Mouse (Mus musculus) Patski (cell line): ENCODE measurements at regions not wholly inside any gene's neighbourhood (a gene's known extent, or its start where the extent isn't known, plus 50 kb on each side); places are given as distances from the start of the nearest gene placed in this dataset.
A peak's percentile ranks its signal among the peaks of the same experiment; 100 is the strongest.

Source experiments
- ATAC-seq: fragments of 100-300 bp; one replicate; pipeline ENCODE4 v1.8.0; 2021
- CTCF ChIA-PET: fragments of 350-600 bp; sonication (Branson Sonifier 250); formaldehyde crosslinking; loops from one replicate; lab custom pipeline; 2022; ENCODE audit warnings: inconsistent platforms; lab: Charles Lee
- POLR2A ChIA-PET: fragments of 350-600 bp; sonication (Branson Sonifier 250); formaldehyde crosslinking; loops from one replicate; lab custom pipeline; 2022; ENCODE audit warnings: antibody characterized with exemption, inconsistent platforms; lab: Charles Lee
- DNase-seq: peaks from one replicate; pipeline ENCODE4 v3.0.0-alpha.2; 2011; ENCODE audit warnings: low read depth, low spot score
- H3K27me3 ChIP-seq: fragments of 371-371 bp; one replicate; pipeline ENCODE4 v1.5.1; 2021
- CTCF ChIP-seq: fragments of 100-300 bp; IDR thresholded peaks from one replicate; pipeline ENCODE4 v1.5.1; 2021
- in situ Hi-C: fragments of 300-500 bp; cut with MboI; formaldehyde crosslinking; loops from 3 replicates; pipeline ENCODE4 v1.11.1; 2018; ENCODE audit warnings: low pct_unique_long_range_greater_than_20kb, mixed read lengths

DNA sequence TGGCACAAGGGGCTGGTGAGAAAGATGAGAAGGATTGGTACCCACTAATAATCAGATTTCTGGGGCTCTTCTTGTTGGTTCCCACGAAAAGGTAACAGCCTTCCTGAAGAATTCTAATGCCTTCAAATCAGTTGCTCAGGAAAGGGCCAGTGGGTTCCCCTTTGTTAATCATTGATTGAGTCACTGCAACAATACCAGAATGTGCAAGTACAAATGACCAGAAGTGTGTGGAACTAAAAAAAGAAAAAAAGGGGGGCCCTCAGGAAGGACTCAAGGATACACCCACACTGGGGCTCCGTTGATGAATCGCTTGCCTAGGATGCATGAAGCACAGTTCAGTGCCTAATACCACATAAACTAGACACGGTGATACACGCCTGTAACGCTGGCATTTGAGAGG lies 179.0 kb upstream of the Klf3 start:
- ChIA-PET POLR2A (no interaction called here), CTCF (interaction anchor here (1.1 kb wide), 1 partner anchor 149 kb away, joined by 3 read pairs; no protein-coding TSS in a partner anchor)
- no peaks in the 10 kb centered on the region for H3K27me3 ChIP-seq
- ATAC-seq (peak; percentile 21), DNase-seq (peak; percentile 12)
- TF ChIP-seq CTCF, result no peak
- in situ Hi-C loops, result no loop called here

DNA sequence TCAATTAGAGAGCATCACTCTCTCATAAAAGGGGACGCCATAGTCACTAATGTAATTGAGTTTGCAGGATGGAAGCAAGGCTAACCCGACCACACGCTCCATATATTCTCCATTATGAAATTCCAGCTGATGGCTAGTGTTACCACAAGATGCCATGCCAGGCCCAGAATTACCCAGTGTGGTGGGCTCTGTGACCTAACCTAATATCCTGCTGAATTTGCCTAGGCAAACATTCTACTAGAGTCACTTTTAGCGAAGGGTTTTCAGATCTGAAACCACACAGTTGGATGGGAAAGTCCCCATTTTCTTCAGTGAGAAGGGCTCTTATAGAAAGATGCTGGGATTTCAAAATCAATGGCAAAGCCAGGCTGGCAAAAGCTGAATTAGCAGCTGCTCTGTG lies 177.8 kb upstream of the Klf3 start:
- DNase-seq (no peak), ATAC-seq (no peak)
- in situ Hi-C loops, result no loop called here
- POLR2A ChIA-PET, result no interaction called here
- TF ChIP-seq CTCF, result no peak
- CTCF ChIA-PET, result interaction anchor here (0.9 kb wide), 1 partner anchor 28 kb away, joined by 3 read pairs; no protein-coding TSS in a partner anchor
- H3K27me3 ChIP-seq, result no peaks in the 10 kb centered on the region

- ATAC-seq (no peak), DNase-seq (no peak)
- ChIA-PET POLR2A (interaction anchor here (0.6 kb wide), 1 partner anchor 21 kb away, joined by 4 read pairs; no protein-coding TSS in a partner anchor), CTCF (interaction anchor here (0.9 kb wide), 1 partner anchor 28 kb away, joined by 3 read pairs; no protein-coding TSS in a partner anchor)
- in situ Hi-C loops, result no loop called here
- H3K27me3 ChIP-seq, result no peaks in the 10 kb centered on the region
- TF ChIP-seq CTCF, result no peak
Measured at GRCm38 (mm10) chr5:64625841-64626298, 177.3 kb upstream of the Klf3 start.

- TF ChIP-seq CTCF, result no peak
- in situ Hi-C loops, result no loop called here
- H3K27me3 ChIP-seq, result no peaks in the 10 kb centered on the region
- CTCF ChIA-PET, result interaction anchor here (1.0 kb wide), 1 partner anchor 33 kb away, joined by 3 read pairs; no protein-coding TSS in a partner anchor
- ATAC-seq (no peak), DNase-seq (no peak)
- POLR2A ChIA-PET, result interaction anchor here (0.6 kb wide), 1 partner anchor 21 kb away, joined by 4 read pairs; no protein-coding TSS in a partner anchor
Measured at GRCm38 (mm10) chr5:64626351-64626750, 176.8 kb upstream of the Klf3 start.

- ATAC-seq, result no peak
- CTCF ChIA-PET, result no interaction called here
Measured at GRCm38 (mm10) chr5:64630582-64630981, 172.6 kb upstream of the Klf3 start.

DNA sequence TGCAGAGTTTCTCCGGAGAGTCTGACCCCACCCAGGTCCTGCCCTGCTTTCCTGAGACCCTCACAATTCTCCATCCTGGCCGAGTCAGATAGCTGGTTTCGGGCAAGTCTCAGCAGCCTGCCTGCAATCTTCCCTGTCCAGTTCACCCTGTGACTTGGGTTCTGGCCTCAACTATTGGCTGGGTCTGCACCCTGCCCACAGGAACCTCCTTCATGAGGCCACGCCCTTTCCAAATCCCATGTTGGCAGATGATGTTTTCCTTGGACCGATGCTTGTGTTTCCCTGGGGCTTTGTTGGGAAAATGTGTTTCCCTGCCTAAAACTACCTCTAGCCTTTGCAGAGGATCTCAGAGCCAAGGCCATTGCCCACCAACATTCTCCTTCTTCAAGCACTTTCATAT lies 171.0 kb upstream of the Klf3 start:
- ChIA-PET POLR2A (no interaction called here), CTCF (no interaction called here)
- TF ChIP-seq CTCF, result no peak
- no peaks in the 10 kb centered on the region for H3K27me3 ChIP-seq
- DNase-seq (no peak), ATAC-seq (no peak)
- in situ Hi-C loops, result no loop called here

More at GRCm38 (mm10) chr5:64630582-64630981, 172.6 kb upstream of the Klf3 start:
- H3K27me3 ChIP-seq, result no peaks in the 10 kb centered on the region
- POLR2A ChIA-PET, result interaction anchor here (0.5 kb wide), 1 partner anchor 252 kb away, joined by 3 read pairs; no protein-coding TSS in a partner anchor
- in situ Hi-C loops, result no loop called here
- no peak for TF ChIP-seq CTCF
- no peak for DNase-seq

- DNase-seq (no peak), ATAC-seq (no peak)
- in situ Hi-C loops, result no loop called here
- CTCF ChIA-PET, result interaction anchor here (1.1 to 1.5 kb wide), 2 partner anchors 10 to 27 kb away, joined by 3 to 4 read pairs; no protein-coding TSS in a partner anchor
- POLR2A ChIA-PET, result no interaction called here
- no peak for TF ChIP-seq CTCF
- H3K27me3 ChIP-seq, result no peaks in the 10 kb centered on the region
Measured at GRCm38 (mm10) chr5:64634008-64634407, 169.2 kb upstream of the Klf3 start.

GRCm38 (mm10) chr5:64634721-64635120 lies 168.5 kb upstream of the Klf3 start:
- ChIA-PET POLR2A (no interaction called here), CTCF (no interaction called here)
- no peak for TF ChIP-seq CTCF
- ATAC-seq (no peak), DNase-seq (no peak)
- no peaks in the 10 kb centered on the region for H3K27me3 ChIP-seq
- in situ Hi-C loops, result no loop called here

DNA sequence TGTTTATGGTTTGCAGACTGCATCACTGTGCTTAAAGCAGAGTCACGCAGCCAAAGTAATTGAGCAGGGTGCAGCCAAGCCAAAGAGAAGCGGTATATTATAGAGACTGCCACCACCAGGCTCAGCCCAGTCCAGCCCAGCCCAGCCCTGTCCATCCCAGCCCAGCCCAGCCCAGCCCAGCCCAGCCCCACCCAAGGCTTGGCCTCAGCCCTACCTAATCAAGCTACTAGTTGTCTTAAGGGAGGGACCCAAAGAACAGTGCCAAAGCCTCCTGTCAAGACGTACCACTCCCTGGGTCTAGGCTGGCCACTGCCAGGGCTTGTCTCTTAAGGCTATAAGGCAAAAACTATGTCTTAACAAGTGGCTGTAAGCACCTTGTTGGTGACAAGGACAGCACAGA lies 166.9 kb upstream of the Klf3 start:
- DNase-seq (no peak), ATAC-seq (no peak)
- ChIA-PET CTCF (interaction anchor here (1.5 kb wide), 1 partner anchor 13 kb away, joined by 4 read pairs; no protein-coding TSS in a partner anchor), POLR2A (no interaction called here)
- in situ Hi-C loops, result no loop called here
- no peaks in the 10 kb centered on the region for H3K27me3 ChIP-seq
- TF ChIP-seq CTCF, result no peak

DNA sequence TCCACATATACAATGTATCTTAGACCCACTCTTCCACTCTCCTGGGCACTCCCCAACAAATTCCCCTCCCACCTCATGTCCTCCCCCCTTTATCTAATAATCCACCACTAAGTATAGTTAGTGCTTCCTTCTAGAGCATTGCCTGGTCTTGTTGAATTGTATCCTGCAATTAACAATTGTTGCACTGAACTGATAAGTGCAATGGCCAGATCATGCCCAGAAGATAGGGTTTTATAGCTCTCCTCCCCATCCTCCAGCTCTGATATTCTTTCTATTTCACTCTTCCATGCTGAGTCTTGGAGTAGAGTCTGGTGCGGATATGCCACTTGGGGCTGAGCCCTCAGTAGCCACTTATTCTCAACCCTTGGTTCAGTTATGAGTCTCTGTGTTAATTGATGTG lies 159.6 kb upstream of the Klf3 start:
- in situ Hi-C loops, result no loop called here
- no peak for DNase-seq
- CTCF ChIA-PET, result interaction anchor here (1.0 to 1.2 kb wide), 2 partner anchors 15 to 29 kb away, joined by 3 read pairs; no protein-coding TSS in a partner anchor

DNA sequence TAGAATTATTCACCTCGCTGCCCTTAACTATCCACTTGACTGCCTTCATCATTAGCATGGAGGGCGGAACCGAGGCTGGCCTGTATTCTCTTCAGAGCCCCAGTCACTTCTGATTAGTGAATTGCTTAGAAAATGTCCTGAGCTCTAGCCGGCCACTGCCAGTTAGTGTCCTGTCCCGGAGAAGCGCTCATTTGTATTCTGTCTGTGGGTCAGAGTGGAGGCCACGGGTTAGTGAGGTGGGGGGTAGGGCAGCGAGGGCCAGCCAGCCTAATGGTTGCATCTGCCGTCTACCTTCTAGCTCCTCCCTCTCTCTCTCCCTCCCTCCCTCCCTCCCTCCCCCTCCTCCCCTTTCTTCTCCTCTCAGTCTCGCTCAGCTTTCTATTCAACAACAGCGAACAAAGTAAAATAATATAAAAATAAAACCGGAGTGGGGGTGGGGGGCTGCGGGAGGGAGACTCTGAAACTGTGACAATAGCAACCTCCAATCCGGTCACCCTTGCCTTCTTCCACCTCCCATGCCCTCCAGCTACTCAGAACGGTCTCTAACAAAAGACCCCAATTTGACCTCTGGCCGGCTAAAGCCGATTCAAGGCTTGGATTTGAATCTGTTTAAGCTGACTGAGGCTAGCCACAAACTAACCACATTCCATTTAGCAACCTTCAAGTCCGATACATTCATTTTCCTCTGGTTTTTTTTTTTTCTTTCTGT lies 155.6 kb upstream of the Klf3 start:
- no peak for ATAC-seq
- H3K27me3 ChIP-seq, result no peaks in the 10 kb centered on the region
- DNase-seq, result no peak
- in situ Hi-C loops, result no loop called here
- ChIA-PET CTCF (interaction anchor here (1.9 kb wide), 1 partner anchor 11 kb away, joined by 5 read pairs; no protein-coding TSS in a partner anchor), POLR2A (interaction anchor here (0.6 kb wide), 1 partner anchor 22 kb away, joined by 4 read pairs; no protein-coding TSS in a partner anchor)
- TF ChIP-seq CTCF, result no peak

More for the DNA sequence above, 159.6 kb upstream of the Klf3 start:
- no peak for TF ChIP-seq CTCF
- no peak for ATAC-seq
- POLR2A ChIA-PET, result no interaction called here
- no peaks in the 10 kb centered on the region for H3K27me3 ChIP-seq
